Mouse (Mus musculus) heart, embryonic 14.5 days (tissue): ENCODE measurements around the gene Erbb2. TPM values are rescaled to one million over a fixed set of nuclear protein-coding genes. Genes with fewer than 3 reads are reported as not detected.

ENCODE experiments used
- ATAC-seq: fragments of 200-750 bp; cut with Nextera tagmentation; 2 replicates; pipeline ENCODE4 v1.8.0; 2017; ENCODE audit warnings: low read depth, moderate TSS enrichment; ENCODE audit not compliant: insufficient number of reproducible peaks, insufficient read depth, low FRiP score
- H3K27ac ChIP-seq, 2 experiments: fragments of 200-500 bp in 1 of 2; fragments of 300-500 bp in 1 of 2; sonication (generic) in 1 of 2; replicated peaks in 1 of 2; 2 replicates each; pipeline ENCODE4 v1.5.1; 2012 to 2014; ENCODE audit warnings: low read depth in 2 of 2, low read length in 2 of 2, control low read depth in 1 of 2, mild to moderate bottlenecking in 1 of 2, mixed read lengths in 1 of 2; ENCODE audit not compliant: control insufficient read depth in 1 of 2, insufficient read depth in 1 of 2
- H3K27me3 ChIP-seq: fragments of 300-500 bp; sonication (generic); 2 replicates; pipeline ENCODE4 v1.6.1; 2014; ENCODE audit warnings: mild to moderate bottlenecking, low read length, control low read depth; ENCODE audit not compliant: control insufficient read depth, insufficient read depth
- H3K36me3 ChIP-seq: fragments of 300-500 bp; sonication (generic); 2 replicates; pipeline ENCODE4 v1.6.1; 2014; ENCODE audit warnings: mild to moderate bottlenecking, control low read depth, low read length, mixed read lengths; ENCODE audit not compliant: control insufficient read depth, insufficient read depth
- H3K4me1 ChIP-seq, 2 experiments: fragments of 200-500 bp in 1 of 2; fragments of 300-500 bp in 1 of 2; sonication (generic) in 1 of 2; 2 replicates each; pipeline ENCODE4 v1.6.1; 2012 to 2014; ENCODE audit warnings: low read length in 2 of 2, control low read depth in 1 of 2, mixed read lengths in 1 of 2; ENCODE audit not compliant: control insufficient read depth in 2 of 2, insufficient read depth in 2 of 2
- H3K4me2 ChIP-seq: fragments of 300-500 bp; sonication (generic); 2 replicates; pipeline ENCODE4 v1.6.1; 2014; ENCODE audit warnings: mild to moderate bottlenecking, low read length
- H3K4me3 ChIP-seq, 2 experiments: fragments of 200-500 bp in 1 of 2; fragments of 300-500 bp in 1 of 2; sonication (generic) in 1 of 2; 2 replicates each; pipeline ENCODE4 v1.5.1; 2012 to 2014; ENCODE audit warnings: low read length in 2 of 2, mild to moderate bottlenecking in 2 of 2, control low read depth in 1 of 2, low read depth in 1 of 2, moderate library complexity in 1 of 2; ENCODE audit not compliant: control insufficient read depth in 1 of 2, insufficient read depth in 1 of 2
- H3K9ac ChIP-seq: fragments of 300-500 bp; sonication (generic); 2 replicates; pipeline ENCODE4 v1.6.1; 2014; ENCODE audit warnings: mild to moderate bottlenecking, low read length
- H3K9me3 ChIP-seq: fragments of 300-500 bp; sonication (generic); 2 replicates; pipeline ENCODE4 v1.6.1; 2016; ENCODE audit warnings: low read length, control low read depth; ENCODE audit not compliant: control insufficient read depth
- WGBS: fragments of 180-500 bp; shearing (Covaris S2); extraction: QIAGEN DNeasy Blood & Tissue Kit; methylation state at CpG from one replicate; pipeline ENCODE4 v1.1.7; 2014; 5-methylcytosine and 5-hydroxymethylcytosine counted together
- polyA plus RNA-seq: library from polyadenylated mRNA; unstranded; fragments of >200 nt; fragmentation: Nextera tagmentation; extraction: Ambion mirVana; gene quantifications from 2 replicates; pipeline ENCODE4 v1.2.1, GENCODE M21; 2014

Gene Erbb2
- polyA plus RNA-seq, 1 experiment from 2014 or later = 55.1 TPM

DNA sequence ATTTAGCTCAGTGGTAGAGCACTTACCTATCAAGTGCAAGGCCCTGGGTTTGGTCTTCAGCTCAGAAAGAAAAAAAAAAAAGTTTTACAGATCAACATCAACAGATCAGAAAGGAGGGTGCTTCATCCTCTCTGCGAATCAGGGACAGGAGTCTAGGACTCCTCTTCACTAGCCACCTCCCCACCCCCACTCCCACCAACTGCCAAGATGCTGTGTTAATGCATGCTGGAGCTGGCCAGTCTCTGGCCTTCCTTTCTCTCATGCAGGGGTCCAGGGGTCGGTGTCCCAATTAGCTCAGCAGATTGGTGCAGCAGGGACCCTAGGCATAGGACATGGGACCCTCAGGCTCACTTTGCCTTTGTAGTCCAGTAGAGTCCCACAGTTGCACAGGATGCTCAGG is 41.7 kb upstream of the Erbb2 start:
- H3K27ac ChIP-seq = no peak overlapping the region
- no peaks in the 10 kb centered on the region for H3K27me3 ChIP-seq
- no peak overlapping the region for H3K4me2 ChIP-seq
- 81% methylated on average over 2 of the region's 2 CpGs for whole genome bisulfite sequencing
- no peak overlapping the region for H3K9ac ChIP-seq
- H3K4me3 ChIP-seq = no peak overlapping the region
- H3K36me3 ChIP-seq = peaks cover 22% of the 10 kb centered on the region
- H3K4me1 ChIP-seq = peaks cover 50 to 78% of the 10 kb centered on the region in 2 experiments
- no peak for ATAC-seq
- no peaks in the 10 kb centered on the region for H3K9me3 ChIP-seq

DNA sequence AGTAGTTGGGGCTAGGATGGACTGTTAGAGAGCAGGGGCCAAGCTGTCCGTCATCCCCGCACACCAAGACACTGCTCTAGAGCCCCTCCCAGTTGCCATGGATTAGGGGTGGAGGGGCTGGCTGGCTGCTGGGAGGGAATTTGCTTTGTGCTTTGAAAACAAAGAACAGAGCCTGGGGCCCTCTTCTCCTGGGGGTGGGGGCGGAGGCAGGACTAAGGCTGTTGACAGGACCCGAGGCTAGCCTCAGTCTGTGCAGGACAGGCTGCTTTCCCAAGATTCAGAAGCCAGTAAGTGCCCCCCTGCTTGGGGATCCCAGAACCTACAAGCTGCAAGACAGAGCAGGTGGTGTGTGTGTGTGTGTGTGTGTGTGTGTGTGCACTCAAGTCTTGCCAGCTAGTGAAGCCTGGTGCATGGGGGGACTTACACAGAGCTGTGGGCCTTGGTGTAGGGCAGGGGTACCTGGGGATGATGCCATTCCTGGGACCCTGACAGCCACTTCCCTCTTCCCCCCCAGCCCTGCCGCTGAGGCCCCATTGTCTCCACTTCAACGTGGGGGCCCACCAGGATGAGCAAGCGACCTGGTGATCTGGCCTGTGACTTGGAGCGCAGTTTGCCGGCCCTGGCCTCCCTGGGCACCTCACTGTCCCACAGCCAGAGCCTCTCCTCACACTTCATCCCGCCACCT is 40.6 kb upstream of the Erbb2 start:
- Histone ChIP-seq H3K36me3 (peaks cover 31% of the 10 kb centered on the region), H3K9me3 (no peaks in the 10 kb centered on the region), H3K4me2 (peak overlapping the region; percentile 7; the same call in 1 of the 2 replicates), H3K9ac (peak overlapping the region; percentile 31), H3K4me3 (no peak overlapping the region), H3K27ac (peak overlapping the region in 1 of 2 experiments; percentile 38; a peak in 2 of 4 replicates), H3K27me3 (no peaks in the 10 kb centered on the region), H3K4me1 (peaks cover 46 to 77% of the 10 kb centered on the region in 2 experiments)
- ATAC-seq = no peak
- 35% methylated on average over 10 of the region's 10 CpGs for WGBS

DNA sequence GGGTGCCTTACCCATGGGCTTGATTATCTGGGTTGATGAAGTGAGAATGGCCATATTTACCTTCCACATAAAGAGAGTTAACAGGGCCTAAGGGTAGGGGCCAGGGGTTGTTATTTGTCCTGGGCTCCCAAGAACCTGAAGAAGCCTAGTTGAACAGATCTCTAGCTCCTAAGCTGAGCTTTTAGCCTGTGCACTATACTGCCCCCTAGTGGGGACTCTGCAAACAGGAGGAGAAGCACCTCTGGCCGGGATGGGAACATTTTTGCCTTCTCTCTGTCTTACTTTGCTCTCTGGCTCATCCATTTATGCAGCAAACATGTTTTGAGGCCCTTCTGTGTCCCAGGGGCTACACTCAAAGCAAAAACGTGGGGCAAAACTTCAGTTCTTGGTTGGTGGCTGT is 39.9 kb upstream of the Erbb2 start:
- H3K4me3 ChIP-seq = no peak overlapping the region
- H3K36me3 ChIP-seq = peaks cover 38% of the 10 kb centered on the region
- ATAC-seq = no peak
- no peaks in the 10 kb centered on the region for H3K9me3 ChIP-seq
- H3K27me3 ChIP-seq = no peaks in the 10 kb centered on the region
- H3K9ac ChIP-seq = no peak overlapping the region
- peak overlapping the region in 1 of 2 experiments; percentile 38; a peak in 2 of 4 replicates for H3K27ac ChIP-seq
- 23% methylated on average over 2 of the region's 2 CpGs for WGBS
- peaks cover 48 to 77% of the 10 kb centered on the region in 2 experiments for H3K4me1 ChIP-seq
- H3K4me2 ChIP-seq = peak overlapping the region; percentile 7

DNA sequence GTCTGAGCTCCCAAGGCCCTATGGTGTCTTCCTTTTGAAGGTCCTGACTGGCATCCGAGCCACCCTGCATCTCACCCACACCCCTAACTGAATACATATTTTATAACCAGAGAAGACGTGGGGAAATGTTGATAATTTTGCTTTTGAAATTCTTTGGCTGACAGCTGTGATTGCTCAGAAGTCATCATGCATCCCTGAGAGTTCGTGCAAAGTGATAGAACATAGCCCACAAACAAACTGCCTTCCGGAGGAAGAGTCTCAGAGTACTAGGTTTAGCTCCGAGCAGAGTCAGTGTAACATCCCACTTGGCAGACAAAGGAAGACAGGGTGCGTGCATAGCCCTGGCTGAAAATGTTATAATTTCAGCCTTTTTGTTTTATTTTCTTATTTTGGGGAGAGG is 39.0 kb upstream of the Erbb2 start:
- H3K36me3 ChIP-seq = peaks cover 46% of the 10 kb centered on the region
- peak overlapping the region; percentile 1; the same call in 1 of the 2 replicates for H3K4me2 ChIP-seq
- no peak overlapping the region for H3K4me3 ChIP-seq
- H3K27me3 ChIP-seq = no peaks in the 10 kb centered on the region
- ATAC-seq = no peak
- WGBS = 69% methylated on average over 6 of the region's 6 CpGs
- H3K9ac ChIP-seq = peak overlapping the region; percentile 45
- H3K27ac ChIP-seq = 0 out of 4 replicates have a peak overlapping the region, but pooled peaks have one; percentile 4 to 14
- no peaks in the 10 kb centered on the region for H3K9me3 ChIP-seq
- H3K4me1 ChIP-seq = peaks cover 47 to 77% of the 10 kb centered on the region in 2 experiments

DNA sequence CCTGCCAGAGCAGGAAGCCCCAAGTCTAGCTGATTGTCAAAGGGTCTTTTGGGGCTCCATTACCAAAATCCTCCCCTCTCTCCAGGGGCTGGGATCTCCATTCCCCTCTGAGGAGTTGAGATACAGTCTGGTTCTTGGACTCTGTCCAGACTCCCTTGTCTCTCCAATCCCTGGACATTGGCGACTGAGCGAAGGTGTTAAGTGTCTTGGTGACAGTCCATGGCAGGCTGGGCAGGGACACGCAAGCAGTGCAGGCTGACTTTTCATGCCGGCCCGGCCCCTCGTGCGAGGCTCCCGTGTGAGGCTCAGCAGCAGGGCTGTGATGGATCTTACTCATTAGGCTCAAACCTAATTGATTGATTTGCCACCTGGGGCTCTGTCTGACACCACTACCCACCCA is 38.0 kb upstream of the Erbb2 start:
- H3K9ac ChIP-seq = peak overlapping the region; percentile 50; the same call in 1 of the 2 replicates
- H3K4me3 ChIP-seq = no peak overlapping the region
- no peaks in the 10 kb centered on the region for H3K27me3 ChIP-seq
- WGBS = 36% methylated on average over 8 of the region's 8 CpGs
- no peak overlapping the region for H3K4me2 ChIP-seq
- H3K4me1 ChIP-seq = peaks cover 56 to 84% of the 10 kb centered on the region in 2 experiments
- peaks cover 56% of the 10 kb centered on the region for H3K36me3 ChIP-seq
- peak overlapping the region; percentile 81 to 82 for H3K27ac ChIP-seq
- peak; percentile 57 for ATAC-seq
- H3K9me3 ChIP-seq = no peaks in the 10 kb centered on the region

DNA sequence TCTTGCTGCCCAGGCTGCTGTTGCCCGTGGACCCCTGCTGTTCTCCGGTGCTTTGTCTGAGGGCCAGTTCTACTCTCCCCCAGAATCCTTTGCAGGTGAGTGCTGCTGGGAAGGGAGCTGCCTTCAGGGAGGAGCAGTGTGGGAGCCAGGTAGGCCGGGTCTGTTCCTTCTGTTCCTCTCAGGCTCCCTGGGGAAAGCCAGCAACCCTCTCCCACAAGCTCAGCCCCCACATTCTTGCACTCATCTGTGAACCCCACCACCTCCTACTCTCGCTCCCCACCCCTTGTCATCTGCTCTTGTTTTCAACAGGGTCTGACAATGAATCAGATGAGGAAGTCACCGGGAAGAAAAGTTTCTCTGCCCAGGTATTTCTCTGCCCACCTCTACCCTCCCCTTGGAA is 35.5 kb upstream of the Erbb2 start:
- Histone ChIP-seq H3K9me3 (no peaks in the 10 kb centered on the region), H3K4me2 (no peak overlapping the region), H3K9ac (no peak overlapping the region), H3K27me3 (no peaks in the 10 kb centered on the region), H3K4me3 (no peak overlapping the region), H3K36me3 (peaks cover 65% of the 10 kb centered on the region), H3K4me1 (peaks cover 58 to 81% of the 10 kb centered on the region in 2 experiments), H3K27ac (no peak overlapping the region)
- ATAC-seq = no peak
- 61% methylated on average over 5 of the region's 5 CpGs for WGBS

DNA sequence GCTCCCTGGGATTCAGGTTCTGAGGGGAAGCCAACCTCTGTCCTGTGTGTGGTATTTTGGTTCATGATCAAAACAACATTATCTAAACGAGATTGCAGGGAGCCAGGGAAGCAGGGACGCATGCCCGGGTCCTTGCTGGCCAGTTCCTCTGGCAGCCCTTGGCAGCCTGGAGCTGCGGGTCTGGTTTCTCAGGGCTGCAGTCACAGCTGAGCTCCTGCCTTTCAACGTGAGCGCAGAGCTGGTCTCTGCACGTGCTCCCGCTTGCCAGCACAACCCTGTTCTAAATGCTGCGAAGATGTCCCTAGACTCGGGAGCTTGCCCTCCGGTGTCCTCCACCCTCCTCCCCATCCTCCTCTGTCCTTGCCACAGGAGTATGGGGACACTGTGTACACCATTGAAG is 34.5 kb upstream of the Erbb2 start:
- ATAC-seq = peak; percentile 31; the same call in 1 of the 2 replicates
- H3K4me2 ChIP-seq = no peak overlapping the region
- peak overlapping the region in 1 of 2 experiments; percentile 71; a peak in 2 of 4 replicates for H3K27ac ChIP-seq
- peaks cover 63% of the 10 kb centered on the region for H3K36me3 ChIP-seq
- 51% methylated on average over 11 of the region's 11 CpGs for WGBS
- H3K9ac ChIP-seq = peak overlapping the region; percentile 30; the same call in 1 of the 2 replicates
- no peak overlapping the region for H3K4me3 ChIP-seq
- H3K9me3 ChIP-seq = no peaks in the 10 kb centered on the region
- H3K4me1 ChIP-seq = peaks cover 54 to 74% of the 10 kb centered on the region in 2 experiments
- H3K27me3 ChIP-seq = no peaks in the 10 kb centered on the region
